Mouse (Mus musculus) megakaryocyte, embryonic 14.5 days (primary cell): ENCODE measurements around the gene Olfr70. TPM values are rescaled to one million over a fixed set of nuclear protein-coding genes. Genes with fewer than 3 reads are reported as not detected.
A peak's percentile ranks its signal among the peaks of the same experiment; 100 is the strongest.

ENCODE experiments used
- H3K27me3 ChIP-seq: replicated peaks from 2 replicates; pipeline ENCODE3; 2012; ENCODE audit warnings: inconsistent platforms
- H3K36me3 ChIP-seq: replicated peaks from 2 replicates; pipeline ENCODE3; 2012; ENCODE audit warnings: low read length, inconsistent platforms, mixed read lengths
- H3K4me1 ChIP-seq: 2 replicates; pipeline ENCODE4 v1.6.1; 2012; ENCODE audit warnings: inconsistent platforms
- H3K4me3 ChIP-seq: replicated peaks from 2 replicates; pipeline ENCODE3; 2012; ENCODE audit warnings: moderate library complexity, mild to moderate bottlenecking, inconsistent platforms
- H3K9me3 ChIP-seq: 2 replicates; pipeline ENCODE4 v1.6.1; 2012; ENCODE audit warnings: inconsistent platforms
- FLI1 ChIP-seq: IDR thresholded peaks from 2 replicates; pipeline ENCODE4 v1.6.1; 2012; ENCODE audit warnings: low read length, inconsistent platforms, mixed read lengths
- GATA1 ChIP-seq: IDR thresholded peaks from 3 replicates; pipeline ENCODE4 v1.6.1; 2012; ENCODE audit warnings: mixed read lengths, low read length, inconsistent platforms, borderline replicate concordance
- polyA plus RNA-seq: library from polyadenylated mRNA; stranded (reverse); fragments of >175 nt; gene quantifications from 2 replicates; pipeline ENCODE4 v1.2.3, GENCODE M21; 2012; ENCODE audit warnings: low replicate concordance; ENCODE audit not compliant: insufficient read depth

Gene Olfr70
- polyA plus RNA-seq, 1 experiment = not detected

DNA sequence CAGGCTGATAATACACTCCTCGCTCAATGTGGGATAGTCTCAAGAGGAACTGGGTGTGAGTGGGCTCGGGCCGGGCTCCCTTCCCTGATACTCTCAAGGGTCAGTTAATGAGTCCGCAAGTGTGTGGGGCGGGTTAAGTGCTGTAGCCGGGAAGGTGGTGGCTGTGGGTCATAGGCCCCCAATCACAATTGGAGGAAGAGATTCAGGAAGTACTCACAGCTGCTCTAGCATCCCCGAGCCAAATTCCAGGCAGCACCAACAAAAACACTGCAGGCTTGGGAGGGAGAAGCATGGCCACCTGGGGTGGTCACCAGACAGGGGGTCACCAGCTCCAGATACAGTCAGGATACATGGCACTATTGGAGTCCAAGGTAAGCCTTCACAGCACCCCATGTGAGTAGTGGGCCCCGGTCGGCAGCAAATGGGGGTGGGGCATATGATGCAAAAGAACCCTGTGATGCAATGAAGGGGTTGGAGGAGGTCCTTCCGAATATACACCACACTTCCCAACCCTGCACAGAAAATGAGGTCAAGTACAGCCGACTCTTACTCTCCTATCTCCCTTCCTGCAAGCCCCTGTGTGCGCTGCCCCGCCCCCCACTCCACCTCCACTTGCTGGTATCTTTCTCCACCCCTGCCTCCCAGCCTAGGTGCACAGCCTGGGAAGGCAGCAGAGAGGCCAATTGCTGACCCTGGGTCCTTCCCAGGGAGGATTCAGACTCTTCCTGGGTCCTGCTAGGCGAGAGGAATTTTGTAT lies 29.4 kb upstream of the Olfr70 start, which contains the start of gene Spaar:
TSS of gene Spaar (plus strand) at position 241 of the 757 bp plus-strand sequence.
- TF ChIP-seq FLI1 (no peak), GATA1 (no peak)
- peaks cover 76% of the 10 kb centered on the region for H3K4me1 ChIP-seq
- H3K36me3 ChIP-seq = no peaks in the 10 kb centered on the region
- no peak within 1 kb of the TSS for H3K4me3 ChIP-seq
- peaks cover 11% of the 10 kb centered on the region for H3K9me3 ChIP-seq
- H3K27me3 ChIP-seq = peaks cover 41% of the 10 kb centered on the region

DNA sequence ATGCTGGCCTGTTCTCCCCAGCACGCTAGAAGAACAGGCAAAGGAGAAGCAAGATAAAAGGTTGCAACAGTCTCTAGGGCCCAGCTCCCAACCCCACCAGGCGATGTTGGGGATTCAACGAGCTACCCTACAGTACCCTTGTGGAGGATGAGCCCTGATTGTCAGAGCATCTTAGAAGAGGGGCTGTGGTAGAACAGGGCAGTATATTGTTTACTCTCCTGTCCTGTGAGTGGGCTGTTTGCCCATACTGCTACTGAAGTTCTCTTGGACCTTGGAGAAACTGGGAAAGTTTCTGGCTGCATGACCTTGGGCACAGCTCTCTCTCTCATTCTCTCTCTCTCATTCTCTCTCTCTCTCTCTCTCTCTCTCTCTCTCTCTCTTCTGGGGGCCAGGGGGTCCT lies 28.5 kb upstream of the Olfr70 start:
- Histone ChIP-seq H3K4me3 (no peak overlapping the region), H3K4me1 (peaks cover 75% of the 10 kb centered on the region), H3K27me3 (peaks cover 41% of the 10 kb centered on the region), H3K36me3 (no peaks in the 10 kb centered on the region), H3K9me3 (peaks cover 11% of the 10 kb centered on the region)
- TF ChIP-seq GATA1 (no peak), FLI1 (no peak)

DNA sequence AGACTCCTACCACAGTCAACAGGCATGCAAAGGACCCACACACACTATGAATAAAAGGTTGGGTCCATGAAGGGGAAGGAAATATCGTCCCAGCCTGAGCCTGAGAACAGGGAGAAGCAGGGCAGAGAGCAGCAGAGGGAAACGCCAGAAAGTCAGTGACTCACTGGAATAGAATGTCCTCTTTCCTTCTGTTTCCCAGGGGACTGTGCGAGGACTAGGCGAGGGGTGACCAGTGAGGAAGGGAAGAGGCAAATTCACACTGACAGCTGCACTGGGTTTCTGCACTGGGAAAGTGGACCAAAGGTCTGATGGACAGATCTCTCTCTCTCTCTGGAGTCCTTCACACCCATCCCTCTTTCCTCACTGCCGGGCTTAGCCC lies 28.0 kb upstream of the Olfr70 start:
- no peak overlapping the region for H3K4me3 ChIP-seq
- H3K9me3 ChIP-seq = peaks cover 11% of the 10 kb centered on the region
- H3K36me3 ChIP-seq = no peaks in the 10 kb centered on the region
- no peak for TF ChIP-seq FLI1
- TF ChIP-seq GATA1 = no peak
- H3K27me3 ChIP-seq = peaks cover 41% of the 10 kb centered on the region
- peaks cover 70% of the 10 kb centered on the region for H3K4me1 ChIP-seq

DNA sequence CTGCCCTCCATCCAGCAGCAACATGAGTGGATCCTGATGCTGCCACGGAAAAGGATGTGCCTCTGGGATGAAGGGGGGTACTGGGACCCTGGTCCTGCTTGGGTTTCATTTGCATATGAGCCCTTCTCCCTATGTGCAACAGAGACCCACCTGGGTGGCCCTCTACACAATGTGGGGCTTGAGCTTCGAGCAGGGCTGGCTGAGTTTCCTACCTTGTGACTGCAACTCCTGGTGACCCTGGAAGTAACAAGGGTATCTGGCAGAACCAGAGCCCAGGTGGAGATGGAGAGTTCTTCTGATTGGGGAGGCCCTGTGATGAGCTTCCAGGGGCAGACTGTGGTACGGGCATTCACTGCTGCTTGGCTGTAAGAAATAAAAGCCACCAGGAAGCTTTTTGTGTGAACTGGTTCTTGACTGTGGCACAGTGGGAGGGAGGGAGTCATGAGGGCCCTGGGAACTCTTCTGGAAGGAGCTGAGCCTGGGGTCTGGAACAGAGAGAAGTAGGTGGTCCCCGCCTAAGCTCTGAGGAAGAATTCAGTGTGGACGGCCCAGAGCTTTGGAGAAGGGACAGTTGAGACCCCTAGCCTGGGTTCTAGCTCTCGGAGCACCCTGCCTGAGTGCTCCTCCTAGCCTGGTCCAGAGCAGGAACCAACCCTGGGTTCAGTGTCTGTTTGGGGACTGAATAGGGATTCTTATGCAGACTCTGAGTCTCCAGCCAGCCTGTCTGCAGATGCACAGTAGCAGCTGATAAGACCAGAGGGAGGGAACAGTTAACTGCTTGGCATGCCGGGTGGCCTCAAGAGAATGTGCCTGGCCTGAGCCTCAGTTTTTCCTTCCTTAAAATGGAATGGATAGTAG lies 27.3 kb upstream of the Olfr70 start:
- Histone ChIP-seq H3K36me3 (no peaks in the 10 kb centered on the region), H3K9me3 (peaks cover 9% of the 10 kb centered on the region; the same call in 1 of the 2 replicates), H3K27me3 (peaks cover 38% of the 10 kb centered on the region), H3K4me3 (peak overlapping the region; percentile 73), H3K4me1 (peaks cover 65% of the 10 kb centered on the region)
- no peak for TF ChIP-seq GATA1
- TF ChIP-seq FLI1 = no peak

DNA sequence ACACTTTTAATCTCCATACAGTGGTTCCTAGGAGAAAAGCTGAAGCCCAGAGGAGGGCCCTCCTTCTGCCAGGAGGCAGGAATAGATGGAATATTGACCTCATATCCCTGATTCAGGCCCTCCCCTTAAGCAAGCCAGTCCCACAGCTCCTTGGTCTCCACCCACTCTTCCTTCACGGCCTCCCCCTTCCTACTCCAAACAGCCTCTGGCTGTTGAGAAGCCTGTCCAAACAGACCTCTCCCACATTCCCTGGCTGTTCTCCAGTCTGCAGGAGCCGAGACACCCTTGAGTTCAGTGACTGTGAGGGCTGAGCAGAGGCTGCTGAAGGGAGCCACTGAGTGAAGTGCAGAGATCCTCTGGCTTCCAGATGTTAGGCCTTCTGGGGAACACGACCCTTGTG lies 26.4 kb upstream of the Olfr70 start, which contains the start of gene Hrct1:
TSS of gene Hrct1 (plus strand) at position 194 of the 400 bp plus-strand sequence.
- Histone ChIP-seq H3K27me3 (peaks cover 34% of the 10 kb centered on the region), H3K4me3 (peak within 1 kb of the TSS; percentile 73), H3K9me3 (peaks cover 9% of the 10 kb centered on the region; the same call in 1 of the 2 replicates), H3K36me3 (no peaks in the 10 kb centered on the region), H3K4me1 (peaks cover 56% of the 10 kb centered on the region)
- no peak for TF ChIP-seq GATA1
- no peak for TF ChIP-seq FLI1

DNA sequence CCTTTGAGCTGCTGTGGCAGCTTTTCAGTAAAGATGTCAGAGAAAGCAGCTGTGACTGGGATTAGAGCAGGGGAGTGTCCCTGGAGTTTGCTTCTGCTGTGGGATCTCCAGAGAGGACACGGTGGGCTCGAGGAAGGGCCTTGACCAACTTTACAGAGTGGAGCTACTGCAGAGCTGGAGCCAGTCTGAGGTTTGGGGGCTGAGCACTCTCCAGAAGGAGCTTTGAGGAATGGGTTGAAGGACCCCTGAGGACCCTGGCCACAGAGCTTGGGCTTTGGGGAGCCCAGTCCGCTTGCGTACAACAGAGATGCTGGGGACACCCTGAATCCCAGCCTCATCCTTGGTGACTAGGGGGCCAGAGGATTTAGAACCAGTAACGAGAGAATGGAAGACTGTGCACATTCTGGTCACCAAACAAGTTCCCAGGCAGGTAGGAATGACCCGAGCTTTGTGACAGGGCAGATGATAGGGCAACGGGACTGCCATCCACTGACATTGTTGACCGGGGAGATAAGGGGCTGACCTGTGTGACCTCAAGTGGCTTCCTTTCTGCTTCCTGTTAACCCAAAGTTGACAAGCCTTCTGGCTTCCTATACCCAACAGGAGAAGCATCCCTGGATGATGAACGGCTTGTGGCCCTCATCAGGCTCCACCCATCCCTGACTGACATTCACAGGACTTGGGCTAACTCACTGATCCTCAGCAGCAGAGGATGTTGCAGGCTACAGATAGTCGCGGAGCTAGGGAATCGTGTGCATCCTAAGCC lies 25.8 kb upstream of the Olfr70 start:
- peak overlapping the region; percentile 30 for H3K4me3 ChIP-seq
- H3K4me1 ChIP-seq = peaks cover 55% of the 10 kb centered on the region
- peaks cover 35% of the 10 kb centered on the region for H3K27me3 ChIP-seq
- no peaks in the 10 kb centered on the region for H3K36me3 ChIP-seq
- no peak for TF ChIP-seq FLI1
- no peak for TF ChIP-seq GATA1
- H3K9me3 ChIP-seq = peaks cover 9% of the 10 kb centered on the region; the same call in 1 of the 2 replicates

DNA sequence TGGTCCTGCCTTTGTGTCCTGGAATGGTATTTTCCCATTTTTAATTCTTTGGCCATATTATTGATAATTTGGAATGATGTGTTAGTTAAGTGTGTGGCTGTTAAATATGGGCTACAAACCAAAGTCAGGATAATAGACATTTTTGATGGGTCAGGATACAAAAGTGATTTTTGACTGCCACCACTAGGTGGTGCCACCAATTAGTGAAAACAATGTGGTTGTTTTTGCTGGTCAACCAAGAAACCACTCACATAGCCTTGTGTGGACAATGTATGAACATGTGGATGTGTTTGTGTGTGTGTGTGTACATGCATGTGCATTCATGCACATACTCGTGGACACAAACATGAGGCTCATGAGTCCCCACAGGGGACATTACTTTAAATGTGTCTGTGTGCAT lies 24.2 kb upstream of the Olfr70 start:
- Histone ChIP-seq H3K36me3 (no peaks in the 10 kb centered on the region), H3K4me3 (no peak overlapping the region), H3K4me1 (peaks cover 38% of the 10 kb centered on the region), H3K27me3 (peaks cover 24% of the 10 kb centered on the region), H3K9me3 (no peaks in the 10 kb centered on the region)
- TF ChIP-seq FLI1 (no peak), GATA1 (no peak)

DNA sequence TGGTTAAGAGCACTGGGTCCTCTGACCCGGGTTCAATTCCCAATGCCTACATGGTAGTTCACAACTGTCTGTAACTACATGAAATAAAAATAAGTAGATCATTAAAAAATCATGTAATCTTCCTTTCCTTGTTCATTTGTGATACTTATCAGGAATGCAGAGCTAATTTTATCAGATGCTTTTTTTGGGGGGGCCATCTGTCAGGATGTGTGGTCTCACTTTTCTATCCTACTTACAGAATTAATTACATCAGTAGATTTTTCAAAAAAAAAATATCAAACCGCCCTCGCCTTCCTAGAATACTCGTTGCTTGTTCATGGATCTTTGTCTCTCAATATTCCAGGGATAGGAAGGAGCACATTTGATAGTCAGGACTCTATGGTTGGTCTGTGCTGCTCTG lies 21.6 kb upstream of the Olfr70 start:
- Histone ChIP-seq H3K36me3 (no peaks in the 10 kb centered on the region), H3K4me1 (peaks cover 12% of the 10 kb centered on the region), H3K4me3 (no peak overlapping the region), H3K27me3 (peaks cover 15% of the 10 kb centered on the region), H3K9me3 (peaks cover 5% of the 10 kb centered on the region)
- TF ChIP-seq FLI1 (no peak), GATA1 (no peak)

DNA sequence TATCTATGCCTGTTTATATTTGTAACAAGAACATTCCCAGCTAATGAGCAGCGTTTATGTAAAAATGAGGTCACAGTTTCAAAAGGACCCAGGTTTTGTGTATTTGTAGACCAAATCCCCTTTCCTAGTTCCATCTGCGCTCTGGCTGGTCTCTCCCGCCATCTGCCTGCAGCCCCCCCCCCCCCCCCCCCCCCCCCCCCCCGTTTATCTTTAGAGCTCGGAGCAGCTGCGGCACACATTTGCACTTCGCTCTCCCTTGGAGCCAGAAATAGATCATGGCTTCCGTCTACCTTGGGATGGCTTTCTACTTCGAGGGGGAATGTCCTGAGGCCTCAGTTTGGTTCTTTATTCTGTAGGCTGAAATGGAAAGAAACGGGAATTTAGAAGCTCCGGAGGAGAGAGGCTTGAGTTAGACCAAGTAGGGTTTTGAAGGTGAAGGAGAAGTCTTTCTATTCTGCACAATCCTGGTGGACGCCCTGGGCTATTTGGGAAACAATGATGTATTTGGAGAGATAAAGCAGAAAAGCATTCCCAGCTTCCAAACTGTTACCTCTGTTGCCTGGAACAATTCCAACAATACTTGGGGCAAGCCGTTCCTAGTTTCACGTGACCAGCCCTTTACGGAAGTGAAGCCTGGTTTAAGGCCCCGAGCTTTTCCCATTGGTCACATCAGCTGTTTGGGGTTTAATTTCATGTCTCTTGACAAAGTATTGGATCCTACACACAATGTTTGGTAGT lies 20.1 kb upstream of the Olfr70 start:
- H3K4me3 ChIP-seq = no peak overlapping the region
- H3K36me3 ChIP-seq = no peaks in the 10 kb centered on the region
- H3K9me3 ChIP-seq = peaks cover 5% of the 10 kb centered on the region
- TF ChIP-seq GATA1 = no peak
- peaks cover 5% of the 10 kb centered on the region for H3K4me1 ChIP-seq
- peaks cover 15% of the 10 kb centered on the region for H3K27me3 ChIP-seq
